Comparison of ENCODE assay signal across 9 mouse cellular contexts in genomic region chr3:105452556-105453213, GRCm38 (mm10). TPM values are rescaled to one million over a fixed set of nuclear protein-coding genes. Genes with fewer than 3 reads are reported as not detected.
A peak's percentile ranks its signal among the peaks of the same experiment; 100 is the strongest.
DNase-seq lines count a peak whose midpoint lies in the region; ATAC-seq and TF ChIP-seq lines count a peak whose summit lies in the region.
"Had no signal": no experiment of that assay in that cellular context is flagged by ENCODE, and none has a peak within 500 bp of the region (broad histone marks: within the 10 kb centered on the region; RNA-seq: fewer than 3 reads in every experiment).

No protein-coding gene starts in this region.

- WGBS in cerebellum, adult 2 months: under 1% methylated on average over 51 of the region's 60 CpGs
- 1% methylated on average over 47 of the region's 60 CpGs for WGBS in intestine, embryonic 15.5 days
- WGBS in neural tube, embryonic 15.5 days: under 1% methylated on average over 52 of the region's 60 CpGs

- H3K36me3 ChIP-seq in intestine, embryonic 15.5 days: no peaks in the 10 kb centered on the region
- H3K36me3 ChIP-seq in neural tube, embryonic 15.5 days: no peaks in the 10 kb centered on the region

- H3K27me3 ChIP-seq in cerebellum, adult 2 months (ENCODE audit: control insufficient read depth, insufficient read depth, low read length): no peaks in the 10 kb centered on the region
- H3K27me3 ChIP-seq in intestine, embryonic 15.5 days (replicated peaks): peaks cover 43% of the 10 kb centered on the region
- H3K27me3 ChIP-seq in neural tube, embryonic 15.5 days (replicated peaks): peaks cover 14% of the 10 kb centered on the region; the same call in 1 of the 2 replicates

- DNase-seq in layer of hippocampus, adult 11-12 months (ENCODE audit: low spot score): peak; percentile 30
- DNase-seq in layer of hippocampus, adult 9-11 months: no peak
- peak; percentile 62 to 70 for DNase-seq in cerebellum, adult 2 months
- peak; percentile 26 to 55 for DNase-seq in frontal cortex, postnatal 10 days (ENCODE audit: low spot score in 2 of 2)
- peak; percentile 6 for DNase-seq in liver

- H3K4me3 ChIP-seq in cerebellum, adult 2 months (replicated peaks; ENCODE audit: insufficient read depth, low read depth, low read length): peak overlapping the region; percentile 54
- peak overlapping the region; percentile 59 for H3K4me3 ChIP-seq in intestine, embryonic 15.5 days (replicated peaks)
- H3K4me3 ChIP-seq in neural tube, embryonic 15.5 days (replicated peaks): peak overlapping the region; percentile 76

- peak overlapping the region; percentile 99 for H3K4me2 ChIP-seq in intestine, embryonic 15.5 days (replicated peaks)
- H3K4me2 ChIP-seq in neural tube, embryonic 15.5 days: peak overlapping the region; percentile 95

- H3K27ac ChIP-seq in cerebellum, adult 2 months (ENCODE audit: insufficient read depth, low read length): peak overlapping the region; percentile 89
- peak overlapping the region; percentile 66 for H3K27ac ChIP-seq in intestine, embryonic 15.5 days
- peak overlapping the region; percentile 74 for H3K27ac ChIP-seq in neural tube, embryonic 15.5 days (replicated peaks)

- no peak for TF ChIP-seq POLR2A in cerebellum, adult 2 months (IDR thresholded peaks at IDR 0.05; ENCODE audit: borderline replicate concordance, insufficient read depth, low read length)

- H3K4me1 ChIP-seq in cerebellum, adult 2 months (ENCODE audit: control insufficient read depth, insufficient read depth, low read length): peaks cover 8% of the 10 kb centered on the region
- H3K4me1 ChIP-seq in intestine, embryonic 15.5 days (replicated peaks): peaks cover 22% of the 10 kb centered on the region
- peaks cover 44% of the 10 kb centered on the region for H3K4me1 ChIP-seq in neural tube, embryonic 15.5 days

- peak; percentile 65 for ATAC-seq in intestine, embryonic 15.5 days
- peak; percentile 57 for ATAC-seq in neural tube, embryonic 15.5 days (ENCODE audit: low FRiP score)
- no peak for ATAC-seq in erythroblast, adult 5-6 weeks (replicated peaks; ENCODE audit: low FRiP score, poor library complexity, severe bottlenecking)

- no peak for TF ChIP-seq CTCF in cerebellum, adult 2 months (IDR thresholded peaks at IDR 0.05; ENCODE audit: borderline replicate concordance, insufficient read depth, low read depth, low read length)

- H3K9ac ChIP-seq in intestine, embryonic 15.5 days: peak overlapping the region; percentile 64
- peak overlapping the region; percentile 67 for H3K9ac ChIP-seq in neural tube, embryonic 15.5 days (replicated peaks)

- H3K9me3 ChIP-seq in intestine, embryonic 15.5 days: no peaks in the 10 kb centered on the region
- H3K9me3 ChIP-seq in neural tube, embryonic 15.5 days (replicated peaks): no peaks in the 10 kb centered on the region

RNA-seq across cellular contexts. Expression of gene Kcnd3, which starts 0.6 kb away (rescaled TPM):
- 29.2 and 31.9 TPM in 2 replicates for polyA plus RNA-seq in cerebellum, adult 2 months (2012; rRNA removed)
- polyA plus RNA-seq in intestine, embryonic 15.5 days (2015; fragmentation: Nextera tagmentation; extraction: Ambion mirVana): 4.3 and 4.5 TPM in 2 replicates
- 8.1 and 8.2 TPM in 2 replicates for polyA plus RNA-seq in neural tube, embryonic 15.5 days (2015; fragmentation: Nextera tagmentation; extraction: Ambion mirVana)
- total RNA-seq in erythroblast, adult 5-6 weeks (2015; ENCODE audit: low replicate concordance): 0.19 TPM in 1 of 2 replicates, not detected in the other
- total RNA-seq in erythroblast, adult 5-6 weeks (2017; ENCODE audit: low replicate concordance): 0.84 TPM in 1 of 2 replicates, not detected in the other
- total RNA-seq: CH12.LX had no signal
